Mouse (Mus musculus): Measurements from ENCODE around the gene Dcdc2a.

- TF ChIP-seq CTCF (IDR thresholded peaks at IDR 0.05; ENCODE audit: low read depth, low read length) (no peak), POLR2A (IDR thresholded peaks at IDR 0.05; ENCODE audit: extremely low read depth, insufficient read depth, low read length) (no peak)
Observed at GRCm38 (mm10) chr13:25067183-25067582, 11.4 kb downstream of the Dcdc2a start.

Measured in liver, adult 2 months (tissue).